Mouse (Mus musculus) liver, postnatal 0 days (tissue): ENCODE results near the gene Rplp2.

Experiments
- CTCF ChIP-seq: sonication (generic); IDR thresholded peaks from 2 replicates; pipeline ENCODE4 v1.5.1; 2016; ENCODE audit warnings: antibody characterized with exemption, low read depth
- EP300 ChIP-seq: IDR thresholded peaks from 2 replicates; pipeline ENCODE4 v1.6.1; 2016; ENCODE audit warnings: antibody characterized with exemption, low read depth, mild to moderate bottlenecking

DNA sequence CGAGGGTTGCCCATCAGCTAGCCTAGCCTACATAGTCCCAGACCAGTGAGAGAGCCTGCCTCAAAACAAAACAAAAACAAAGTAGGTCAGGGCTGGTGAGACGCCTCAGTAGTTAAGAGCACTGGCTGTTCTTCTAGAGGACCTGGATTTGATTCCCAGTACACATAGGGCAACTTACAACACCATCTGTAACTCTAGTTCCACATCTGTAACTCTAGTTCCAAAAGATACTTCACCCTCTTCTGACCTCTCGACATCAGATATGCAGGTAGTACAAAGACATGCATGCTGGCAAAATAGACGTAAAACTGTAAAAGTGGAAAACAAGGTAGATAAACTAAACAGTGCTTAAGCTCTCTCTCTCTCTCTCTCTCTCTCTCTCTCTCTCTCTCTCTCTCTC lies 23.4 kb upstream of the Rplp2 start:
- TF ChIP-seq CTCF, result no peak
- no peak for TF ChIP-seq EP300
